Mouse (Mus musculus): ENCODE data around the gene Serpinb1b. TPM values are rescaled to one million over a fixed set of nuclear protein-coding genes. Genes with fewer than 3 reads are reported as not detected.

Serpinb1b gene
- polyA plus RNA-seq, 1 experiment from 2014 or later, result 5.1 TPM

DNA sequence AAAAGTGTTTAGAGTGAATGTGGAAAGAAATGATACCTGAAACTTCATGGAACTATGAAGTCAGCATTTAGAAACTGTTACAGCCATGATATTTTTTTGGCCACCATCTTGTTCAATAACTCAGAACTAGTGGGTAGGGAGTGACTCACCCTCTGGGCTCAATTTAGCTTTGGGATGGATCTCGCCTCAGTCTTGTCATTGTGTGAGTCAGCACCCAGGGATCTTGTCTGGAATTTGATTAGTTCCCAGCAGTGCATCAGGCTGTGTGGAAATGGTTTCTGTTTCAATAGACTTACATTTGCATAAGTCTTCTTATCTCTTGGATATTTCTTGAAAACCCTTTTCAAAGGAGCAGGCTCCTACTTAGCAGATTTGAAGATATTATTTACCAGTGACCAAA is 12.2 kb downstream of the Serpinb1b start:
- CTCF ChIA-PET, result no interaction called here
- ATAC-seq (no peak), DNase-seq (ENCODE audit: low read depth, low spot score) (no peak)
- in situ Hi-C loops (cut with MboI; ENCODE audit: low pct_unique_long_range_greater_than_20kb), result no loop called here
- no peaks in the 10 kb centered on the region for H3K27me3 ChIP-seq
- TF ChIP-seq CTCF (IDR thresholded peaks at IDR 0.05), result no peak
- POLR2A ChIA-PET, result interaction anchor here (0.6 kb wide), 1 partner anchor 431 kb away, joined by 4 read pairs; no protein-coding TSS in a partner anchor

DNA sequence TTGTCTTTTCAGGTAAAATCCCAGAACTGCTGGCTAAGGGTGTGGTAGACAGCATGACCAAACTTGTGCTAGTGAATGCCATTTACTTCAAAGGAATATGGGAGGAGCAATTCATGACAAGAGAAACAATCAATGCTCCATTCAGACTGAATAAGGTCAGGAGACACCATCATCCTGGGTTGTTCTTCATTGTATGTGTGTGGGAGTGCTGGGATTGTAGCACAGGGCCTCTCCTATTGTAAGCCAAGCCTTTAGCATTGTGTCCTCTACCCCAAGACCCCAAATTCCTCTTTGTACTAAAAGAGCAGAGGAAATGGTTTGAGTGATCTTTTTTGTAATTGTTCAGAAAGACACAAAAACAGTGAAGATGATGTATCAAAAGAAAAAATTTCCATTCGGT is 12.9 kb downstream of the Serpinb1b start:
- ChIA-PET CTCF (no interaction called here), POLR2A (no interaction called here)
- in situ Hi-C loops (cut with MboI; ENCODE audit: low pct_unique_long_range_greater_than_20kb), result no loop called here

DNA sequence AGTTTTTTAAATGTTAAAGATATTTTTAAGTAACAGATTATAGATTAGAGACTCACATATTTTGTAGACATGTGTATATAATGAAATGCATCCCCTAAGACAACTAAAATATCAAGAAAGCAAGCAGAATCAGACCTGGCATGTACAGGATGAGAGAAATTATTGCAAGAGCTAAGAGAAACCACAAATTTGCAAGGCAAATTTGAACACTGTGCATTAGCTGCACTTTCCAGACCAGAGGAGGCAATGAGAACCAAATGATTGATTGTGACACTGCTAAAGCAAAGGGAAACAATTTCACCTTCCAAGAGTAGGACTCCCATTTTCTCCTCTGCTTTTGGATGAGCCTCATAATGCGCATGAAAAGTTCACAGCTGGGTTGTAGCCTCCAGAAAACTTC is 17.2 kb downstream of the Serpinb1b start:
- ChIA-PET POLR2A (no interaction called here), CTCF (interaction anchor here (1.3 kb wide), 1 partner anchor 11 kb away, joined by 3 read pairs; no protein-coding TSS in a partner anchor)
- no peak for ATAC-seq
- no peak for TF ChIP-seq CTCF (IDR thresholded peaks at IDR 0.05)
- in situ Hi-C loops (cut with MboI; ENCODE audit: low pct_unique_long_range_greater_than_20kb), result no loop called here
- no peak for DNase-seq (ENCODE audit: low read depth, low spot score)
- no peaks in the 10 kb centered on the region for H3K27me3 ChIP-seq

More for the DNA sequence above, 12.9 kb downstream of the Serpinb1b start:
- DNase-seq (ENCODE audit: low read depth, low spot score) (no peak), ATAC-seq (no peak)
- no peaks in the 10 kb centered on the region for H3K27me3 ChIP-seq
- no peak for TF ChIP-seq CTCF (IDR thresholded peaks at IDR 0.05)

DNA sequence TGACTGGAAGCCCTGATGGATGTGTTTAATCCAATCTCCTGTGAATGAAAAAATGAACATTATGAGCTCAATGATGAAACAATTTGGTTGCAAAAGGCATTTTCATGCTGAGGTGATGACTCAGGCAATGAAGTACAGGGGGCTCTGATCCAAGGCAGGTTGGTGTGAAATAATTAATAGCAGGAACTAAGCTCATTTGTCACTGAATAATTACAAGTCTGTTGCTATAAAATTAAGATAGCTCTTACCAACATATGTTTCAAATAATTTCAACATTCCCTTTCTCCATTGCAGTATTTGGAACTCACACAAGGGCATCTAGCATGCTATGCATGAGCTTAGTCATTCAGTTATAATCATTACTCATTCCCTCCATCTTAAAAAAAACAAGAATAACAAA is 27.3 kb downstream of the Serpinb1b start:
- no peak for ATAC-seq
- ChIA-PET CTCF (no interaction called here), POLR2A (interaction anchor here (0.6 to 0.7 kb wide), 2 partner anchors 14 to 90 kb away, joined by 3 to 5 read pairs; no protein-coding TSS in a partner anchor)
- no peaks in the 10 kb centered on the region for H3K27me3 ChIP-seq
- in situ Hi-C loops (cut with MboI; ENCODE audit: low pct_unique_long_range_greater_than_20kb), result no loop called here
- no peak for DNase-seq (ENCODE audit: low read depth, low spot score)
- TF ChIP-seq CTCF (IDR thresholded peaks at IDR 0.05), result no peak

DNA sequence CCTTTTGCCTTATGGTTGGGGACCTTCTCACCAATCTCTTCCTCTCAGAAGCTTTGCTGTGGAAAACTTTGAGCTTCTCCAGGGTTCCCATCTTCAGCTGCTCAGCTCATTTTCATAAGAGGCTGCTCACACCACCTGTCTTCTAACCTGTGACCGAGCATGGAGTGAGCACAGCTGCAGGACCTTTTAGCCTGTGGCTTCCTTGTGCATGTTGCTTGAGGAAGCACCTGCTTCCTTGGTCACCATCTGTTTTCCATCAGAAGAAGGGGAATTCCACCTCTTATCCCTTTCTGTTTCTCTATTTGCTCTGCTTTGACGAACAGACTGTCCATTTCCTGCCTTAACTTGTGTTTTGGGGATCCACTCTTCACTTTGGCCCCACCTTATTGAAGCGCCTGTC is 34.7 kb downstream of the Serpinb1b start:
- no peak for TF ChIP-seq CTCF (IDR thresholded peaks at IDR 0.05)
- DNase-seq (ENCODE audit: low read depth, low spot score) (no peak), ATAC-seq (no peak)
- ChIA-PET POLR2A (no interaction called here), CTCF (interaction anchor here (1.1 kb wide), 1 partner anchor 11 kb away, joined by 4 read pairs; no protein-coding TSS in a partner anchor)
- no peaks in the 10 kb centered on the region for H3K27me3 ChIP-seq
- in situ Hi-C loops (cut with MboI; ENCODE audit: low pct_unique_long_range_greater_than_20kb), result no loop called here

DNA sequence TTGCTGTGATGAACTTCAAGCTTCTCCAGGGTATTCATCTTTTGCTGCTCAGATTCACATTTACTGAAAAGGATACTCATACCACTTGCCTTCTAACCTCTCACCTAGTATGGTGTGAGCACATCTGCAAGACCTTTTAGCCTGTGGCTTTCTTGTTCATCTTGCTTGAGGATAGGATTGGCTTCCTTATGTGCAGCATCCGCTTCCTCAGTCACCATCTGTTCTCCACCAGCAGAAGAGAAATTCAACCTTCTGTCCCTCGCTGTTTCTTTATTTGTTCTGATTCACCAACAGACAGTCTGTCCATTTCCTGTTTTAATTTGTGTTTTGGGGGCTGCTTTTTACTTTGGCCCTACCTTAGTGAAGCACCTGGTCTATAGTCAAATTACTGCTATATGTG is 59.3 kb downstream of the Serpinb1b start:
- ChIA-PET CTCF (no interaction called here), POLR2A (no interaction called here)
- ATAC-seq, result no peak
- in situ Hi-C loops (cut with MboI; ENCODE audit: low pct_unique_long_range_greater_than_20kb), result no loop called here
- TF ChIP-seq CTCF (IDR thresholded peaks at IDR 0.05), result no peak
- no peak for DNase-seq (ENCODE audit: low read depth, low spot score)
- H3K27me3 ChIP-seq, result no peaks in the 10 kb centered on the region

DNA sequence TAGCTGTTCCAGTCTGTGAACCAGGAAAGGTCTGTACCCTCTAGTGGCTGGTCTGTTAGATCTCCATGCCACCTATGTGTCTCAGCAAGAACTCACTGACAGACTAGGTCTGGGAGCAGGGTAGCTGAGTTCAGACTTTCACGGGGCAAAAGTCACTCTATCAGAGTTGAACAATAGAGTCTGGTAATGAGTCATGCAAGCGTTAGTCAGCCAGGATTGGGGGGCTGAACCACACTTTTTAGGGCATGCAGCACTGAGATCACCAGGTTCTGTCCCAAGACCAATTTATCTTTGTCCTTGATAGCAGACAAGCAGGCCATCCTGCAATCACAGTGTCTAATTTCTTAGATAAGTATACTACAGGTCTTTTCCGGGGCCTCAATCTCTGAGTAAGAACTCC is 63.1 kb downstream of the Serpinb1b start:
- ATAC-seq (no peak), DNase-seq (ENCODE audit: low read depth, low spot score) (no peak)
- ChIA-PET POLR2A (no interaction called here), CTCF (no interaction called here)
- no peaks in the 10 kb centered on the region for H3K27me3 ChIP-seq
- TF ChIP-seq CTCF (IDR thresholded peaks at IDR 0.05), result no peak
- in situ Hi-C loops (cut with MboI; ENCODE audit: low pct_unique_long_range_greater_than_20kb), result no loop called here

Other genes starting within 250 kb of the Serpinb1b start
- gene Serpinb1a, start 227.4 kb upstream of the Serpinb1b start, polyA plus RNA-seq (2021), result 2.9 TPM
- gene Serpinb1c, start 180.4 kb upstream of the Serpinb1b start, polyA plus RNA-seq (2021), result 0.69 TPM
- gene Serpinb6b, start 113.4 kb upstream of the Serpinb1b start, polyA plus RNA-seq (2021), result 91.5 TPM
- gene Serpinb9, start 75.3 kb upstream of the Serpinb1b start, polyA plus RNA-seq (2021), result 69.0 TPM
- 8.2 TPM for gene Serpinb9b, start 51.2 kb upstream of the Serpinb1b start, polyA plus RNA-seq (2021)
- 0.74 TPM for gene Serpinb9c, start 81.2 kb downstream of the Serpinb1b start, polyA plus RNA-seq (2021)
- gene Serpinb9d, start 114.4 kb downstream of the Serpinb1b start, polyA plus RNA-seq (2021), result 1.7 TPM
- 0.87 TPM for gene Serpinb9e, start 171.0 kb downstream of the Serpinb1b start, polyA plus RNA-seq (2021)
- 0.33 TPM for gene Serpinb9f, start 245.5 kb downstream of the Serpinb1b start, polyA plus RNA-seq (2021)